Mouse (Mus musculus) limb, embryonic 14.5 days (tissue): ENCODE measurements at regions not wholly inside any gene's neighbourhood (a gene's known extent, or its start where the extent isn't known, plus 50 kb on each side); places are given as distances from the start of the nearest gene placed in this dataset.

ENCODE experiments used
- ATAC-seq: fragments of 200-750 bp; cut with Nextera tagmentation; 2 replicates; pipeline ENCODE4 v1.8.0; 2017; ENCODE audit warnings: low read depth, moderate number of reproducible peaks, moderate TSS enrichment; ENCODE audit not compliant: low FRiP score
- DNase-seq: peaks from one replicate; pipeline ENCODE4 v3.0.0-alpha.2; 2015; ENCODE audit warnings: low spot score
- H3K27ac ChIP-seq: fragments of 300-500 bp; sonication (generic); replicated peaks from 2 replicates; pipeline ENCODE4 v1.5.1; 2014; ENCODE audit warnings: low read depth, mild to moderate bottlenecking, low read length, moderate library complexity, mixed read lengths
- H3K27me3 ChIP-seq: fragments of 300-500 bp; sonication (generic); 2 replicates; pipeline ENCODE4 v1.6.1; 2014; ENCODE audit warnings: low read length, mixed read lengths; ENCODE audit not compliant: control insufficient read depth, insufficient read depth
- H3K36me3 ChIP-seq: fragments of 300-500 bp; sonication (generic); 2 replicates; pipeline ENCODE4 v1.6.1; 2014; ENCODE audit warnings: mild to moderate bottlenecking, low read length, moderate library complexity, mixed read lengths; ENCODE audit not compliant: control insufficient read depth, insufficient read depth
- H3K4me1 ChIP-seq: fragments of 300-500 bp; sonication (generic); 2 replicates; pipeline ENCODE4 v1.6.1; 2014; ENCODE audit warnings: antibody characterized with exemption, low read length, mixed read lengths; ENCODE audit not compliant: control insufficient read depth, insufficient read depth
- H3K4me2 ChIP-seq: fragments of 300-500 bp; sonication (generic); replicated peaks from 2 replicates; pipeline ENCODE4 v1.6.1; 2014; ENCODE audit warnings: low read depth, mild to moderate bottlenecking, low read length, moderate library complexity; ENCODE audit not compliant: severe bottlenecking
- H3K4me3 ChIP-seq: fragments of 300-500 bp; sonication (generic); replicated peaks from 2 replicates; pipeline ENCODE4 v1.5.1; 2014; ENCODE audit warnings: low read length
- H3K9ac ChIP-seq: fragments of 300-500 bp; sonication (generic); 2 replicates; pipeline ENCODE4 v1.6.1; 2014; ENCODE audit warnings: mild to moderate bottlenecking, low read depth, low read length, moderate library complexity; ENCODE audit not compliant: severe bottlenecking
- H3K9me3 ChIP-seq: fragments of 300-500 bp; sonication (generic); 2 replicates; pipeline ENCODE4 v1.6.1; 2016; ENCODE audit warnings: low read length; ENCODE audit not compliant: control insufficient read depth
- POLR2A ChIP-seq: fragments of 200-500 bp; IDR thresholded peaks from 2 replicates; pipeline ENCODE4 v1.8.0; 2012; ENCODE audit warnings: inconsistent platforms, mild to moderate bottlenecking, moderate library complexity, borderline replicate concordance; ENCODE audit not compliant: insufficient read depth, insufficient read length; ENCODE audit errors: extremely low read depth
- WGBS: fragments of 180-500 bp; shearing (Covaris S2); extraction: QIAGEN DNeasy Blood & Tissue Kit; methylation state at CpG from one replicate; pipeline ENCODE4 v1.1.7; 2014; 5-methylcytosine and 5-hydroxymethylcytosine counted together

DNA sequence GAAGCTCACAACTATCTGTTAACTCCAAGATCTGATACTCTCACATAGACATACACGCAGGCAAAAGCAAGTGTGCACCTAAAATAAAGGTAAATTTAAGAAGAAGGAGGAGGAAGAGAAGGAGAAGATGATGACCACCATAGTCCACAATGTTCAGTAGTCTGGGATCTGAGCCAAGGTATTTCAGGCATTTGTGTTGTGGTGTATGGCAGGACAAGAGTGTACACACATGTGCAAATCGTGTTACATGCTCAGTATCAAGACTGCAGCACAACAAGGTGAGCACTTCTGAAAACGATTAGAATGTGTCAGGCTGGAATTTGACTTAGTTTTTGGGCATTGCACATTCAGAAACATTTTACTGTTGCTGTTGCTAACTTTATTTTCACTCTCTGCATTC lies 138.4 kb upstream of the Sp4 start:
- no peak for TF ChIP-seq POLR2A
- no peaks in the 10 kb centered on the region for H3K4me1 ChIP-seq
- no peak overlapping the region for H3K4me3 ChIP-seq
- ATAC-seq, result no peak
- H3K9ac ChIP-seq, result no peak overlapping the region
- H3K9me3 ChIP-seq, result no peaks in the 10 kb centered on the region
- no peak overlapping the region for H3K4me2 ChIP-seq
- 71% methylated on average over 3 of the region's 3 CpGs for WGBS
- no peak overlapping the region for H3K27ac ChIP-seq
- no peak for DNase-seq
- no peaks in the 10 kb centered on the region for H3K27me3 ChIP-seq
- no peaks in the 10 kb centered on the region for H3K36me3 ChIP-seq

DNA sequence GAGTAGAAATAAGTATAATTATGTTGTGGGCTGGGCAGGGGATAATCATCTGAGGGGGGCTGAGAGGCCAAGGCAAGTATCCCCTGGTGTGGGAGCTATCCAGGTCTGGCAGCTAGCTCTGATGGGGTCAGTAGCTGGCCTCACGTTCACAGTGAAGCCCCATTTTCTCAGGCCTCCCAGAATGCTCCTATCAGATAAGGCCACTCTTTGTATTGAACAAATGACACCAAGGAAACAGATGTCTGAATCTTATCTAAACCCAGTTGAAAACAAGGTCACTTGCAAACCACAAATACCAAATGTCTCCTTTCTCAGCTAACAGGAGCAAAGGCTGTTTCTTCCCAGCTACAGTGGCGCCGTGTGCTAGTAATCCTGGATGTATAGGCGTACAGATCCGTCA lies 137.6 kb upstream of the Sp4 start:
- H3K9me3 ChIP-seq, result no peaks in the 10 kb centered on the region
- DNase-seq, result no peak
- H3K4me1 ChIP-seq, result no peaks in the 10 kb centered on the region
- no peaks in the 10 kb centered on the region for H3K27me3 ChIP-seq
- no peak overlapping the region for H3K4me3 ChIP-seq
- 83% methylated on average over 5 of the region's 5 CpGs for WGBS
- ATAC-seq, result no peak
- no peak overlapping the region for H3K27ac ChIP-seq
- H3K4me2 ChIP-seq, result no peak overlapping the region
- TF ChIP-seq POLR2A, result no peak
- no peaks in the 10 kb centered on the region for H3K36me3 ChIP-seq
- no peak overlapping the region for H3K9ac ChIP-seq

DNA sequence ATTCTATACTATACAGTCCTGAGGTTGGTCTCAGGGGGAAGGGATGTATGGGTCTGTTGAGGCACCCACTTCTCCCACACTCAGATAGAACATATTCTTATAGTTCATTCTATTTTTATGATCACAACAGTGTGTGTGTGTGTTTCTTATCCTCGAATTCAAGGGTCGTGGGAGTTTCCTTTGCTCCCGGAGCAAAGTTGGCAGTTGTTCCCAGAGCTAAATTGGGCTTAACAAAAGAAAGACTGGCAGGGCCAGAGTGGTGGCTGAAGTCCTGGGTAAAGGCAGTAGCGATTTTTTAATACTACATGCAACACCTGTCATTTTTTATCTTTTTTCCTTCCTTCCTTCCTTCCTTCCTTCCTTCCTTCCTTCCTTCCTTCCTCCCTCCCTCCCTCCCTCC lies 131.5 kb upstream of the Sp4 start:
- Histone ChIP-seq H3K4me1 (no peaks in the 10 kb centered on the region), H3K27ac (no peak overlapping the region), H3K9me3 (no peaks in the 10 kb centered on the region), H3K4me3 (no peak overlapping the region), H3K9ac (no peak overlapping the region), H3K36me3 (no peaks in the 10 kb centered on the region), H3K4me2 (no peak overlapping the region), H3K27me3 (no peaks in the 10 kb centered on the region)
- ATAC-seq (no peak), DNase-seq (no peak)
- no peak for TF ChIP-seq POLR2A
- WGBS, result 74% methylated on average over 4 of the region's 4 CpGs

DNA sequence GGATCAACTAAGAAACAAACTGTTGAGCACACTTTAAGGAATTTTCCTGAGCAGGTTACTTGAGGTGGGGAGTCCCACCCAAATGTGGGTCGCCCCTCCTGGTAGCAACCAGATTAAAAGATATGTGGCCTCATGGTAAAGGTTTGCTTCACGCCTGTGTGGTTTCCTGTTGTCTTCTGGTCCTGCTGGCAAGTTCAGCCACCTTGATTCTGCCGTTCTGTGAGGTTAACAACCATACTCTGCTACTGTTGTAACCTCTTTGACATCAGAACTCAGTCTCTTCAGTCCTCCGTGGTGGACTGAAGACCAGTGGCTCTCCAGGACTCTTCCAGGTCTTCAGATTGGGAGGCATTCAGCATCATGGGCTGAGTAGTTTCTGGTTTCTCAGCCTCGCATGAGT lies 127.1 kb upstream of the Sp4 start:
- Histone ChIP-seq H3K36me3 (no peaks in the 10 kb centered on the region), H3K27ac (no peak overlapping the region), H3K4me3 (no peak overlapping the region), H3K9ac (no peak overlapping the region), H3K4me2 (no peak overlapping the region), H3K4me1 (no peaks in the 10 kb centered on the region), H3K27me3 (no peaks in the 10 kb centered on the region), H3K9me3 (no peaks in the 10 kb centered on the region)
- DNase-seq, result no peak
- no peak for ATAC-seq
- 81% methylated on average over 5 of the region's 5 CpGs for WGBS
- no peak for TF ChIP-seq POLR2A

DNA sequence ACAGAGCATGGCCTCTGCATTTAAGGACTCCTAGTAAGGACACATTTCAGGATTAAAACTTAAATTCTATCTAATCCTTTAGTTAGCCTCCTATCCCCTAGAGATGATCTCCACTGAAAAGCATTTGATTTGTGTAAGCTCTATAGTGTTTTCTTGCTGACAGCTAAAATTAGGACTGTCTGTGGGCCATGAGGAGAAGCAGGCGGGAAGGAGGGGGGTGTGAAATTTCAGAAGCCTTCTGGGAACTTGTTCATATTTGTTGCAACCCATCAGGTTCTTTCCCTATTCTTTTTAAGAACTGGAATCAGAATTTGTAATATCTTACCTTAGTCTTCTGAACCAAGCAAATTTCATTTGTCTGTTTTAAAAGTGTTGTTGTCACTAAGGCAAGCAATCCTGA lies 114.7 kb upstream of the Sp4 start:
- H3K27ac ChIP-seq, result no peak overlapping the region
- no peak for TF ChIP-seq POLR2A
- DNase-seq (no peak), ATAC-seq (no peak)
- H3K27me3 ChIP-seq, result no peaks in the 10 kb centered on the region
- no peaks in the 10 kb centered on the region for H3K9me3 ChIP-seq
- H3K36me3 ChIP-seq, result no peaks in the 10 kb centered on the region
- H3K9ac ChIP-seq, result no peak overlapping the region
- 75% methylated on average over 1 of the region's 1 CpGs for WGBS
- H3K4me3 ChIP-seq, result no peak overlapping the region
- H3K4me2 ChIP-seq, result no peak overlapping the region
- no peaks in the 10 kb centered on the region for H3K4me1 ChIP-seq

DNA sequence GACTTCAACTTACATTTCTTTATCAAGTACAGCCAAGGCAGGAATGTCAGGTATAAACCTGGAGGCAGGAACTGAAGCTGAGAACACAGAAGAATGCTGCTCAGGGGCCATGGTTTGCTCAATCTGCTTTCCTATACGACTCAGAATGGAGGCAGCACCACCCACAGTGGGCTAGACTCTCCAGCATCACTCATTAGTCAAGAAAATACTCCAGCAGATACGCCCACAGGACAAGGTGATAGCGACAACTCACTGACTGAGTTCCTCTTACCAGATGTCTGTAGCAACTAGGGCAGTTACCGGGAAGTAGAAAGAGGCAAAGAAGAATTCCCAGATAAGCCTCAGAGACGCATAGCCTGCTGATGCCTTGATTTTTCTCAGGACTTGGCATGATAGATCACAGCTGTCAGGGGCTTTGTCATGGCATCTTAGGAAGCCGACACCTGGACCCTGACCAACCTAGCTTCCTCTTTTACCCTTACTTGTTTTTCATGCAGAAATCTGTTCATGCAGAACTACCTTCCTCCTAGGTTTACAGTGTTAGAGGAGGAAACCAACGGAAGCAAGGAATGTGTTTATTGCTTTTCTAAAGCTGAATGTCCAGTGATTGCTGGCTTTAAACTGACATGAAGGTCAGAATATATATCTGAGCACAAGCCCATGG lies 110.7 kb upstream of the Sp4 start:
- Histone ChIP-seq H3K27me3 (no peaks in the 10 kb centered on the region), H3K27ac (no peak overlapping the region), H3K4me3 (no peak overlapping the region), H3K9me3 (no peaks in the 10 kb centered on the region), H3K36me3 (no peaks in the 10 kb centered on the region), H3K9ac (no peak overlapping the region), H3K4me2 (no peak overlapping the region), H3K4me1 (no peaks in the 10 kb centered on the region)
- no peak for ATAC-seq
- no peak for TF ChIP-seq POLR2A
- 42% methylated on average over 7 of the region's 7 CpGs for whole genome bisulfite sequencing
- no peak for DNase-seq
